Mouse (Mus musculus): ENCODE data around the gene Dusp22.

DNA sequence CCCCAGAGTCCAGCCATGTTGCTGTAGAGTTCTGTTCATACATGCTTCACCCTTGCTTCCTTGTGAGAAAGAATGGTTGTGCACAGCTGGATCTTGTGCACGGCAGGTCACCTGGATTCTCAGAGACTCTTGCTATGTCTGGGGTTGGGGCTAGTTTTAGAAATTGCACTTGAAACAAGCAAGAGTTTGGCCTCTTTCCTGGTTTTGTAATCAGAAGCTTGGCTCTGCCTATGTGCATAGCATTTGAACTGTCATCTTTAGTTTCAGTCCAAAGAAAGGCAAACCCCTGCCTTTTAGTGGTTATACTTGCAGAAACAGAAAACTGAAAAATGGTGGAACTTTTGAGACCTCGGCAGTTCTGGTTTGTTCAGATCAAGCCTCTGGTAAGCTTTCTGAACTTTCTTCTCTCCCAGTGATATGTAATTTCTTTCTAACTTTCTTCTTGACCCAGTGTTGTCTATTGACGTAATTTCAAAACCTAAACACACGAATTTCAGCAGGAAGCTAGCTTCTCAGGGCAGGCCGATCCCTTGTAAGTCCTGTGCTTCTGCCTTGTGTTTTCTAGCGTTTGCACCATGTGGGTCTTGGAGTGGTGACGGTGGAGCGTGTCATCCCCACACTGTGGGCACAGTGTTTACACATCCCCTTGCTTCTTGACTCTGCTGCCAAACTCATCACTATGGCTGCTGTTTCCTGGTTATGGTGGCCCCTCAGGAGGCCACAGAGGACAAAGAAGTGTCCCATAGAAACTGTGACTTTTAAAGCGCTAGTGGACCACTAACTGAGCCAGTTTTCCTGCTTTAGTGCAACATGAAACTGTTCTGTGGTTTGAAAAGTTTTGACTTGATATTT, 31.9 kb downstream of the Dusp22 start:
- TF ChIP-seq CTCF (IDR thresholded peaks at IDR 0.05; ENCODE audit: control insufficient read depth, insufficient read depth, insufficient replicate concordance, low read depth, low read length) (no peak), POLR2A (IDR thresholded peaks at IDR 0.05; ENCODE audit: control insufficient read depth, low read depth, low read length) (no peak)

Measured in testis, adult 2 months (tissue).